Mouse (Mus musculus) kidney, embryonic 14.5 days (tissue): Measurements from ENCODE around the gene Ehhadh. TPM values are rescaled to one million over a fixed set of nuclear protein-coding genes. Genes with fewer than 3 reads are reported as not detected.

Source experiments
- ATAC-seq: fragments of 200-750 bp; cut with Nextera tagmentation; 2 replicates; pipeline ENCODE4 v1.8.0; 2017; ENCODE audit warnings: moderate number of reproducible peaks, mild to moderate bottlenecking, moderate TSS enrichment, moderate library complexity; ENCODE audit not compliant: low FRiP score, low TSS enrichment
- H3K27ac ChIP-seq: fragments of 300-500 bp; sonication (generic); 2 replicates; pipeline ENCODE4 v1.5.1; 2014; ENCODE audit warnings: low read depth, mild to moderate bottlenecking, low read length, moderate library complexity, mixed read lengths
- H3K27me3 ChIP-seq: fragments of 300-500 bp; sonication (generic); 2 replicates; pipeline ENCODE4 v1.6.1; 2014; ENCODE audit warnings: mild to moderate bottlenecking, low read length; ENCODE audit not compliant: control insufficient read depth, insufficient read depth
- H3K36me3 ChIP-seq: fragments of 300-500 bp; sonication (generic); 2 replicates; pipeline ENCODE4 v1.6.1; 2014; ENCODE audit warnings: low read length, mixed read lengths; ENCODE audit not compliant: control insufficient read depth, insufficient read depth
- H3K4me1 ChIP-seq: fragments of 300-500 bp; sonication (generic); 2 replicates; pipeline ENCODE4 v1.6.1; 2014; ENCODE audit warnings: low read length, mixed read lengths; ENCODE audit not compliant: control insufficient read depth, insufficient read depth
- H3K4me2 ChIP-seq: fragments of 300-500 bp; sonication (generic); replicated peaks from 2 replicates; pipeline ENCODE4 v1.6.1; 2014; ENCODE audit warnings: low read depth, mild to moderate bottlenecking, low read length
- H3K4me3 ChIP-seq: fragments of 300-500 bp; sonication (generic); 2 replicates; pipeline ENCODE4 v1.5.1; 2014; ENCODE audit warnings: mild to moderate bottlenecking, low read length
- H3K9ac ChIP-seq: fragments of 300-500 bp; sonication (generic); 2 replicates; pipeline ENCODE4 v1.6.1; 2014; ENCODE audit warnings: low read depth, mild to moderate bottlenecking, low read length, moderate library complexity
- H3K9me3 ChIP-seq: fragments of 300-500 bp; sonication (generic); 2 replicates; pipeline ENCODE4 v1.6.1; 2016; ENCODE audit warnings: low read length; ENCODE audit not compliant: control insufficient read depth
- WGBS: fragments of 180-500 bp; shearing (Covaris S2); extraction: QIAGEN DNeasy Blood & Tissue Kit; methylation state at CpG from one replicate; pipeline ENCODE4 v1.1.7; 2014; 5-methylcytosine and 5-hydroxymethylcytosine counted together
- polyA plus RNA-seq: library from polyadenylated mRNA; unstranded; fragments of >200 nt; fragmentation: Nextera tagmentation; extraction: Ambion mirVana; gene quantifications from 2 replicates; pipeline ENCODE4 v1.2.1, GENCODE M21; 2014

The Ehhadh gene
- polyA plus RNA-seq, 1 experiment from 2014 or later = 1.9 TPM

DNA sequence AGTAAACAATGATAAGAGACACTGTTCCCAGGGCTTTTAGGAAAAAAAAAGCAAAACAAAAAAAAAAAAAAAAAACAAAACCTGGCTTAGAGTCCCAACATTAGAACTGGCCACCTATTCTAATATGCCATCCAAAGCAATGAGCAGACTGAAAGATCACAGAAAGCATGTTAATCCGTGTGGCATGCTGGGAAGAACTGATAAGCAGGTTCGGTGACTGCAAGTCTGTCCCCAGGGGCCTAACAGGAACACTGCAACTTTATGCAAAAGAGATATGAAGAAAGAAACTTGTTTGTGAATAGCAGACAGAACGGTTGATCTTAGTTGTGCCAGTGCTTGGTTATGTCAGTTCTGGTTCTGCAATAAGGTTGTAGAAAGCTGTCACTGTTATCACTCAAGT lies 4.2 kb upstream of the Ehhadh start:
- no peak overlapping the region for H3K4me3 ChIP-seq
- H3K9ac ChIP-seq = no peak overlapping the region
- H3K9me3 ChIP-seq = no peaks in the 10 kb centered on the region
- ATAC-seq = no peak
- H3K27ac ChIP-seq = no peak overlapping the region
- no peak overlapping the region for H3K4me2 ChIP-seq
- 67% methylated on average over 3 of the region's 3 CpGs for WGBS
- no peaks in the 10 kb centered on the region for H3K27me3 ChIP-seq
- H3K36me3 ChIP-seq = no peaks in the 10 kb centered on the region
- H3K4me1 ChIP-seq = peaks cover 10% of the 10 kb centered on the region; the same call in 1 of the 2 replicates

DNA sequence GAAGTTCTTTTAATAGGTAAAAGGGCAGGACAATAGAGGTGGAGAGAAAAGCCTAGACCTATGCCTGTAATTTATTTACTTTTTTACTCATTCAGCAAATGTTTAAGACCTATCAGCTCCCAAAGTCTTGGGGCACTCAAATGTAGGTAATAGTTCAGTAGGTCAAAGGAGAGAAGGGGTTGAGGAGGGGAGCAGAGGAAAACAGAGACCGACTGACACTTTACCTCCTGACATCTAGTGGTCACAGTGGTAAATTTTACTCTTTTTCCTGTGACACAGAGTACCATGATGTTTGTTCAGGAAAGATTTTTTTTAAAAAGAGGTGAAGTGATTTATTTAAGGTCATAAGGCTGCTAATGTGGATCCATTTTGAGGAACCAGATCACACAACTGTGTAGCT lies 2.9 kb upstream of the Ehhadh start:
- no peak overlapping the region for H3K9ac ChIP-seq
- H3K4me3 ChIP-seq = no peak overlapping the region
- H3K27me3 ChIP-seq = no peaks in the 10 kb centered on the region
- H3K9me3 ChIP-seq = no peaks in the 10 kb centered on the region
- 4% methylated on average over 1 of the region's 1 CpGs for WGBS
- H3K4me1 ChIP-seq = peaks cover 10% of the 10 kb centered on the region; the same call in 1 of the 2 replicates
- no peak overlapping the region for H3K27ac ChIP-seq
- H3K4me2 ChIP-seq = no peak overlapping the region
- ATAC-seq = no peak
- no peaks in the 10 kb centered on the region for H3K36me3 ChIP-seq

DNA sequence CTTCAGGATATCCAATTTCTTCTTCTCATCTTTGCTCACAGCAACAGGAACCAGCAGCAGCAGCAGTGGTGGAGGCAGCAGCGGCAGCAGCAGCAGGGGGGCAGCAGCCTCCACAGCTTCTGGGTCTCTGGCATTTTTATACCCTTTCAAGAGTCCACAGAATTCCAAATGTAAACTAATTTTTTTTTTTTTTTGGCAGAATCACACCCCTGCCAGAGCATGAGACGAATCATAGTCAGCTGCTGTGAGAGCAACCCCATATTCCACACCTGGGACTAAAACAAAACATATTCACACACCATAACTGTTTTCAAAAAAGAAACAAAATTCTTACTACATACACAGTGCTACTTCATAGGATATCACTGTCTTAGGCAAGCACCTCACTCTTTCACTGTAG lies 1.6 kb upstream of the Ehhadh start:
- ATAC-seq = no peak
- 60% methylated on average over 2 of the region's 2 CpGs for WGBS
- H3K27ac ChIP-seq = no peak overlapping the region
- H3K27me3 ChIP-seq = no peaks in the 10 kb centered on the region
- no peak overlapping the region for H3K4me3 ChIP-seq
- H3K4me1 ChIP-seq = peaks cover 6% of the 10 kb centered on the region; the same call in 1 of the 2 replicates
- no peaks in the 10 kb centered on the region for H3K9me3 ChIP-seq
- H3K4me2 ChIP-seq = no peak overlapping the region
- H3K36me3 ChIP-seq = no peaks in the 10 kb centered on the region
- no peak overlapping the region for H3K9ac ChIP-seq

DNA sequence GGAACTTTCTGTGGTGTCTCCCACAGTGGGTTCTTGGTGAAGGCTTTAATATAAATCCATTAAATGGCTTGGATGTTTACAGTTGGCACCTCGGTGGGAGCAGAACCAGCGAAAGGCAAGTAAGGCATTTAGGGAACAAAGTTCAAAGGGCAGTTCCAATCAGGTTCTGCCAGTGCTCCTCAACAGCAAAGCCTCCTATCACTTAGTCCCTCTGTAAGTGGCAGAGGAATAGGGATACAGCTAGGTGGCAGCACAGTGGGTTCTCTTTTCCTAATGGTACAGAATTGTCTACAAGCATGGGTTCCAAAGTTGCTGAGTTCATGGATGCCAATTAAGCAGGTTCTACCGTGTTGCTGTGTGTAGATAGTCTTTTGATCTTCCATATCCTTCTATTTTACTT lies 974 bp upstream of the Ehhadh start:
- Histone ChIP-seq H3K4me1 (peaks cover 6% of the 10 kb centered on the region; the same call in 1 of the 2 replicates), H3K27me3 (no peaks in the 10 kb centered on the region), H3K36me3 (no peaks in the 10 kb centered on the region), H3K9ac (no peak overlapping the region), H3K9me3 (no peaks in the 10 kb centered on the region), H3K4me3 (no peak overlapping the region), H3K27ac (no peak overlapping the region), H3K4me2 (no peak overlapping the region)
- no peak for ATAC-seq
- 58% methylated on average over 3 of the region's 3 CpGs for WGBS

DNA sequence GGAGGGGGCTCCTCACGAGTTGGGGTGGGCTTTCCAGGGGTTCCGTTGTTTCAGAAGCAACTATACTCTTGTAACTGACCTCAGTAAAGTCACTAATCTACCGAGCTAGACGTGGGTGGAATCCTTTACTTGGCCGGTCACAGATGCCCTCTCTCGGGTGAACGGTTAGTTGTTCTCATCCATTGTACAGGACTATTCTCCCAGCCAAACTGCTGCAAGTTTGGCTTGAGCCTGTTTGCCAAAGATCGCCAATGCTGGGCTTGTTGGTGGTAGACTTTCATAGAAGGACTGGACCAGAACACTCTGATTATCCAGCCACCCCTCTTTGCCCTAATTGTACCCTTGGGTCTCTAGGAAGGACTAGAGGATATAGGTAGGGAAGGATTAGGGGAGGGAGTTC lies 1.3 kb downstream of the Ehhadh start:
- no peaks in the 10 kb centered on the region for H3K27me3 ChIP-seq
- no peaks in the 10 kb centered on the region for H3K9me3 ChIP-seq
- no peak overlapping the region for H3K9ac ChIP-seq
- no peak for ATAC-seq
- no peak overlapping the region for H3K27ac ChIP-seq
- no peak overlapping the region for H3K4me2 ChIP-seq
- no peak overlapping the region for H3K4me3 ChIP-seq
- H3K4me1 ChIP-seq = peaks cover 6% of the 10 kb centered on the region; the same call in 1 of the 2 replicates
- 88% methylated on average over 8 of the region's 8 CpGs for WGBS
- no peaks in the 10 kb centered on the region for H3K36me3 ChIP-seq

DNA sequence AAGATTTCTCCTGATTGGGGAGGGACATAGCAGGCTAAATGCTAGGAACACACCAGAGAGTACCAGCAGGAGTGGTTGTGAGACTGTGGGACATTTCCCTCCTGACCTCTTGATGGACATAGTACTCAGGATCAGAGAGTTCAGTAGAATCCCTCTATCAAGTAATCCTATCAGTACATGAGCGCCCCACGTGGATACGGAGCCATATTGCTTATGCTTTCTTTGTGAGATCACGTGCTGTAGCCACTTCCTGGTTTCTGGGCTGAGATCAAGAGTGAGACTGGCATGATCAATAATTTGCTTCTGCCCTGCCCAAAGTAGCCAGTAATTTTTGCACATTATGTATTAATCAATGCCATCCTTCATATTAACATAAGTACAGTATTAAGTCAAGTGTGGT lies 2.6 kb downstream of the Ehhadh start:
- H3K27ac ChIP-seq = no peak overlapping the region
- H3K4me1 ChIP-seq = peaks cover 6% of the 10 kb centered on the region; the same call in 1 of the 2 replicates
- no peak overlapping the region for H3K4me3 ChIP-seq
- H3K36me3 ChIP-seq = no peaks in the 10 kb centered on the region
- no peaks in the 10 kb centered on the region for H3K9me3 ChIP-seq
- no peak overlapping the region for H3K4me2 ChIP-seq
- H3K9ac ChIP-seq = no peak overlapping the region
- no peaks in the 10 kb centered on the region for H3K27me3 ChIP-seq
- ATAC-seq = no peak
- WGBS = 87% methylated on average over 4 of the region's 4 CpGs

DNA sequence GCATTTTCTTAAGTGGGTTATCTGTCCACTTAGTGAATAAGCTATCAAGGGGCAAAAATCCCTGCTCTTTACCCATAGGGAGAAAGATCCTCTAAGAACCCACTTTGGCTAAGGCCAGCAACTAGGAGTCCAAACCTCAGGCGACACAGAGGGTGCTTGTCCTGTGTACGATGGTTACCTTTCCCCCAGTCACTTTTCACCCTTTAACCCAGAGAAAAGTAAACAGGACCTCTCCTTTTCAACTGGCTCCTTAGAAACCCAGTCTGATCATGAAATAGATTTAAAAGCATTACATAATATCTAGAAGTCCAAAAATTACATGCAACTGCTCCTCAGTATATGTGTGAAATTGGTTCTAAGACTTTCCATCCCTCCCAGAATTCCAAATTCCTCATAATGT lies 4.8 kb downstream of the Ehhadh start:
- Histone ChIP-seq H3K4me1 (peaks cover 1% of the 10 kb centered on the region; the same call in 1 of the 2 replicates), H3K4me2 (no peak overlapping the region), H3K9ac (no peak overlapping the region), H3K36me3 (no peaks in the 10 kb centered on the region), H3K27ac (no peak overlapping the region), H3K9me3 (no peaks in the 10 kb centered on the region), H3K4me3 (no peak overlapping the region), H3K27me3 (no peaks in the 10 kb centered on the region)
- WGBS = 64% methylated on average over 2 of the region's 2 CpGs
- ATAC-seq = no peak

DNA sequence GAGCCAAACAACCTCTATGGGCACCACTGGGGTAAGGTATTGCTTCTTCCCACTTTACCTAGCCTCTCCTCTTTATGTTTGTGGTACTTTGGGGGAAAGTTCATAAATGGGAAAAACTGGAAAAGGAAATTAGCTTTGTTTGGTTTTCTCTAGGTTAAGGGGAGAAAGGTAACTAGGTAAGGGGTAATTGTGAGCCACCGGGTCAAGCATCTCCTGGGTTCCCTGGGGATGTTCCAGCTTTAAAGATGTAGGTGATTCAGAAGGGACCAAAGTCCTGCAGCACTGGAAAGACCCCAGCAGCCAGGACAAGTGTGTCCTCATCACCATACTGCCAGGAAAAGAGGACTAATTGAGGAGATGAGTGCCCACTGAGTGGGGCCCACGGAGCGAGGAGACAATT lies 5.7 kb downstream of the Ehhadh start:
- H3K36me3 ChIP-seq = no peaks in the 10 kb centered on the region
- no peak for ATAC-seq
- WGBS = 83% methylated on average over 3 of the region's 3 CpGs
- no peaks in the 10 kb centered on the region for H3K9me3 ChIP-seq
- H3K27me3 ChIP-seq = no peaks in the 10 kb centered on the region
- no peak overlapping the region for H3K4me2 ChIP-seq
- H3K4me1 ChIP-seq = no peaks in the 10 kb centered on the region
- H3K27ac ChIP-seq = no peak overlapping the region
- no peak overlapping the region for H3K4me3 ChIP-seq
- no peak overlapping the region for H3K9ac ChIP-seq

DNA sequence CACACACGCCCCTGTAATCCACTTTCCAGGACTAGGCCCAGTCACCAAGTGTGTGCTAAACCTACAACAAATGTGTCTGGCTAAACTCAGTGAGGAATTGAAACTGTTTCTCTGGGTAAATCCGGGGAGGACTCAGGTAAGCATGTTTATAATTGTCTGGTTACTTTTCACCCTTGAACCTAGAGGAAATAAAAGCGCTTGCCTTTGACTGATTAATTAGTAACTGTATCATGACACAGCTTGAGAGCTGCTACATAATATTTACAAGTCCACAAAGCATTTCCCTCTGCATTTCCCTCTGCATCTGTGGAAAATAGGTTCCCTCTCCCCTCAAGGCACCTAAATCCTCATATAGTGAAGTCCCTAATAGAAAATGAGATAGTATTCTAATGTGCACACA lies 6.3 kb downstream of the Ehhadh start:
- Histone ChIP-seq H3K4me1 (no peaks in the 10 kb centered on the region), H3K9me3 (no peaks in the 10 kb centered on the region), H3K27ac (no peak overlapping the region), H3K27me3 (no peaks in the 10 kb centered on the region), H3K4me2 (no peak overlapping the region), H3K36me3 (no peaks in the 10 kb centered on the region), H3K4me3 (no peak overlapping the region), H3K9ac (no peak overlapping the region)
- WGBS = 63% methylated on average over 3 of the region's 3 CpGs
- no peak for ATAC-seq

DNA sequence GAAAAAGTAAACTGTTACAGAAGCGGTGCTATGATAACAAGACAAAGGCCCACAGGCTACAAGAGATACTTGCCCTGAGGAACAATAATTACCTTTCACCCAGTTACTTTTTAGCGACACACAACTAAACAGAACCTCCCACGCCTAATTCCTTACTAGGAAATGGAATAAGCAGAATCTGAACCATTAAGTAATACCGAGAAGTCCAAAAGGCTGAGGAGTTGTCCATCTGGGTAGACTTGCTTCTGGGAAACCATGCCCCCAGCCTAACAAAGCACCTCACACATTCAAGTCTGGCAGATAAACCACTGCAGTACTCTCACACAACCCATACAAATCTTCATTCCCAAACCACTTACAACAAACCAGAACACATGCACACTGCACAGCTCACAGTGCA lies 8.5 kb downstream of the Ehhadh start:
- H3K4me2 ChIP-seq = no peak overlapping the region
- ATAC-seq = no peak
- H3K4me3 ChIP-seq = no peak overlapping the region
- H3K4me1 ChIP-seq = no peaks in the 10 kb centered on the region
- no peak overlapping the region for H3K9ac ChIP-seq
- 91% methylated on average over 4 of the region's 4 CpGs for WGBS
- no peak overlapping the region for H3K27ac ChIP-seq
- H3K36me3 ChIP-seq = no peaks in the 10 kb centered on the region
- no peaks in the 10 kb centered on the region for H3K27me3 ChIP-seq
- no peaks in the 10 kb centered on the region for H3K9me3 ChIP-seq
